14 mouse cellular contexts compared by ENCODE assay signal in the genomic region with DNA sequence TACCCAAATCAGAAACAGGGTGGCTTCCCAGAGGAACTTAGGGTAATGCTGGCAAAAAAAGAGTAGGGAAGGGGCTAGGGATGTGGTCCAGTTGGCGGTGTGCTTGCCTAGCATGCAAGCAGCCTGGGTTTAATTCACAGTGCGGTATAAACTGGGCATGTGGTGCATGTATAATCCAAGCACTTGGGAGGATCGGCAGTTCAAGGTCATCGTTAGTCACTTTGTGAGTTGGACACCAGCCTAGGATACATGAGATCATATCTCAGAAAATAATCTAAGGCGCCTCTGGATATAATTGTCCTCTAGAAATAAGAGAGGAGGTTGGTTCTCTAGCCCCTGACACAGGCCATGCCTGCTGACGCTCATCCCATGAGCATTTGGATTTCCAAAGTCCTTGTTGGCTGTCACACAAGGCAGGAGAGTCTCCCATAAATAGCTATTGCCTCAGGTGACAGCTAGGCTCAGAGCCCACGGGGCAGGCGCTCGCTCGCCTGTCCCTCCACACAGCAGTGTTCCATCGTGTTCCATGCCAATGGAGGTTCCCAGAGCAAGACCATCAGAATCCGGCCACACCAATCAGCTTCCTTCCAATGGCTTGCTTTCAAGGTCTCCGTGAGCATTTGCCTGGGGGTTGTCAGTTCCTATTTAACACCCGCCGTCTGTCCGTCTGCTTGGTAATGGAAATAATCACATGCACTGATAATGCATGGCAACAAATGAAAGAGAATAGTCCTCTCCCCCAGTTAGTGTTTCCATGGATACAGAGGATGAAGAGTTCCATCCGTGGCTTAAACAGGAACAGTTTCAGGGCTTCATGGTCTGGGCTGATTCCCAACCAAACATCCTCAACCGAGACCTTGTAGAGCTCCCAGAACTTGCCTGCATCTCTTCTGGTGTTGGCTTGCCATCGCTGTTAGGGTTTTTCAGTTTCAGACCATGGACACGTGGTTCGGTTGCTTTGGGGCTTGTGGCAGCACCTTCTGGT. TPM values are rescaled to one million over a fixed set of nuclear protein-coding genes. Genes with fewer than 3 reads are reported as not detected.
DNase-seq lines count a peak whose midpoint lies in the region; ATAC-seq and TF ChIP-seq lines count a peak whose summit lies in the region.
"Had no signal": no experiment of that assay in that cellular context is flagged by ENCODE, and none has a peak within 500 bp of the region (broad histone marks: within the 10 kb centered on the region; RNA-seq: fewer than 3 reads in every experiment).

No protein-coding gene starts in this region.

- no peak for TF ChIP-seq EP300 in CH12.LX (IDR thresholded peaks at IDR 0.05; ENCODE audit: low read length)

- H3K9ac ChIP-seq in heart, embryonic 12.5 days, result no peak overlapping the region
- H3K9ac ChIP-seq in CH12.LX (ENCODE audit: insufficient read depth, low read depth), result no peak overlapping the region
- no peak overlapping the region for H3K9ac ChIP-seq in midbrain, embryonic 13.5 days (replicated peaks)
- H3K9ac ChIP-seq: forebrain, embryonic 12.5 days; neural tube, embryonic 15.5 days had no signal

- peak; percentile 65 to 74 for DNase-seq in heart, adult 18-20 months
- DNase-seq in CH12.LX (ENCODE audit: extremely low read depth), result no peak
- DNase-seq in brain, embryonic 14.5 days (ENCODE audit: low read depth), result peak; percentile 13
- peak; percentile 39 to 57 for DNase-seq in heart, adult 9 months (ENCODE audit: low spot score in 2 of 2)
- DNase-seq in Muller cell, postnatal 12 days (ENCODE audit: inconsistent ontology term), result no peak
- no peak for DNase-seq in lung, adult 2 months
- DNase-seq: kidney, adult 18-20 months; midbrain, embryonic 14.5 days; right cerebral cortex, postnatal 25 days had no signal

- TF ChIP-seq CTCF in CH12.LX (conservative IDR thresholded peaks at IDR 0.05 in 1 of 2, IDR thresholded peaks at IDR 0.05 in 1 of 2; ENCODE audit: low read depth in 2 of 2, low read length in 2 of 2), result no peak
- TF ChIP-seq CTCF in brain, embryonic 14.5 days (IDR thresholded peaks at IDR 0.05; ENCODE audit: borderline replicate concordance, extremely low read depth, insufficient read depth, insufficient read length), result no peak
- no peak for TF ChIP-seq CTCF in lung, adult 2 months (IDR thresholded peaks at IDR 0.05; ENCODE audit: insufficient read depth, low read length)

- ATAC-seq in heart, embryonic 12.5 days (ENCODE audit: insufficient number of reproducible peaks, low FRiP score), result no peak
- no peak for ATAC-seq in midbrain, embryonic 13.5 days
- ATAC-seq: lung, postnatal 0 days had no signal

- no peak overlapping the region for H3K4me3 ChIP-seq in heart, embryonic 12.5 days
- no peak overlapping the region for H3K4me3 ChIP-seq in CH12.LX (replicated peaks in 1 of 3; ENCODE audit: low read depth in 2 of 3, low read length in 2 of 3, poor library complexity in 1 of 3)
- H3K4me3 ChIP-seq in midbrain, embryonic 13.5 days (replicated peaks), result no peak overlapping the region
- no peak overlapping the region for H3K4me3 ChIP-seq in lung, adult 2 months (replicated peaks; ENCODE audit: extremely low read depth, low read depth, low read length)
- H3K4me3 ChIP-seq: forebrain, embryonic 12.5 days; neural tube, embryonic 15.5 days had no signal

- H3K36me3 ChIP-seq in heart, embryonic 12.5 days, result no peaks in the 10 kb centered on the region
- no peaks in the 10 kb centered on the region for H3K36me3 ChIP-seq in CH12.LX (replicated peaks in 1 of 2; ENCODE audit: control insufficient read depth in 1 of 2, insufficient read depth in 1 of 2, low read length in 1 of 2)
- no peaks in the 10 kb centered on the region for H3K36me3 ChIP-seq in midbrain, embryonic 13.5 days
- H3K36me3 ChIP-seq: forebrain, embryonic 12.5 days; neural tube, embryonic 15.5 days had no signal

- no peak for TF ChIP-seq RAD21 in CH12.LX (IDR thresholded peaks at IDR 0.05; ENCODE audit: low read depth, low read length)

- 77% methylated on average over 21 of the region's 21 CpGs for WGBS in heart, embryonic 12.5 days
- 75% methylated on average over 21 of the region's 21 CpGs for WGBS in midbrain, embryonic 13.5 days
- WGBS in lung, adult 2 months, result 80% methylated on average over 21 of the region's 21 CpGs

- in situ Hi-C loops in CH12.LX (cut with MboI; ENCODE audit: low pct_ligation_motif_present, low pct_unique_long_range_greater_than_20kb, low sequenced_read_pairs), result no loop called here

- no peaks in the 10 kb centered on the region for H3K9me3 ChIP-seq in heart, embryonic 12.5 days (replicated peaks)
- no peaks in the 10 kb centered on the region for H3K9me3 ChIP-seq in CH12.LX (replicated peaks; ENCODE audit: low read length)
- H3K9me3 ChIP-seq in midbrain, embryonic 13.5 days, result no peaks in the 10 kb centered on the region
- H3K9me3 ChIP-seq: forebrain, embryonic 12.5 days; neural tube, embryonic 15.5 days had no signal

- H3K4me1 ChIP-seq in heart, embryonic 12.5 days (replicated peaks), result peaks cover 11% of the 10 kb centered on the region
- H3K4me1 ChIP-seq in CH12.LX (ENCODE audit: control insufficient read depth in 1 of 2, insufficient read depth in 2 of 2), result peaks cover 0 to 11% of the 10 kb centered on the region in 2 experiments; a peak in 2 of 4 replicates
- H3K4me1 ChIP-seq in midbrain, embryonic 13.5 days (replicated peaks), result 0 out of 2 replicates have a peak, but pooled peaks cover 3% of the 10 kb centered on the region
- H3K4me1 ChIP-seq in lung, adult 2 months (ENCODE audit: control insufficient read depth, insufficient read depth, low read length), result peaks cover 5% of the 10 kb centered on the region; the same call in 1 of the 2 replicates
- H3K4me1 ChIP-seq: forebrain, embryonic 12.5 days had no signal

- H3K27me3 ChIP-seq in heart, embryonic 12.5 days (replicated peaks), result peaks cover 5% of the 10 kb centered on the region
- peaks cover 71% of the 10 kb centered on the region for H3K27me3 ChIP-seq in CH12.LX (replicated peaks)
- no peaks in the 10 kb centered on the region for H3K27me3 ChIP-seq in midbrain, embryonic 13.5 days
- H3K27me3 ChIP-seq: forebrain, embryonic 12.5 days; neural tube, embryonic 15.5 days had no signal

- TF ChIP-seq POLR2A in CH12.LX (IDR thresholded peaks at IDR 0.05; ENCODE audit: low read depth, low read length), result no peak
- TF ChIP-seq POLR2A in brain, embryonic 14.5 days (IDR thresholded peaks at IDR 0.05; ENCODE audit: borderline replicate concordance, extremely low read depth, insufficient read depth, insufficient read length, poor library complexity, severe bottlenecking), result no peak
- TF ChIP-seq POLR2A in lung, adult 2 months (IDR thresholded peaks at IDR 0.05; ENCODE audit: borderline replicate concordance, extremely low read depth, low read depth, low read length), result no peak

- H3K79me2 ChIP-seq in CH12.LX (replicated peaks; ENCODE audit: control insufficient read depth, extremely low read depth, insufficient read depth, poor library complexity, severe bottlenecking), result no peaks in the 10 kb centered on the region

- no peak overlapping the region for H3K27ac ChIP-seq in heart, embryonic 12.5 days (ENCODE audit: poor library complexity, severe bottlenecking)
- no peak overlapping the region for H3K27ac ChIP-seq in CH12.LX (ENCODE audit: insufficient read depth, low read depth)
- H3K27ac ChIP-seq in midbrain, embryonic 13.5 days, result no peak overlapping the region
- H3K27ac ChIP-seq: forebrain, embryonic 12.5 days; neural tube, embryonic 15.5 days had no signal

- H3K4me2 ChIP-seq in heart, embryonic 12.5 days, result no peak overlapping the region
- H3K4me2 ChIP-seq in CH12.LX (ENCODE audit: insufficient read depth, low read depth, poor library complexity, severe bottlenecking), result no peak overlapping the region
- no peak overlapping the region for H3K4me2 ChIP-seq in midbrain, embryonic 13.5 days (replicated peaks)
- H3K4me2 ChIP-seq: forebrain, embryonic 12.5 days; neural tube, embryonic 15.5 days had no signal

- dilution Hi-C loops in CH12.LX (cut with MboI; ENCODE audit: extremely low pct_ligation_motif_present, extremely low pct_unique_long_range_greater_than_20kb, low sequenced_read_pairs), result no loop called here

TF ChIP-seq in CH12.LX, 34 proteins besides CTCF, POLR2A, EP300 and RAD21:
- TF ChIP-seq POLR2AphosphoS2 (IDR thresholded peaks at IDR 0.05; ENCODE audit: low read depth, low read length) (no peak), GABPA (IDR thresholded peaks at IDR 0.05; ENCODE audit: insufficient replicate concordance, low read depth, low read length) (no peak), MYC (IDR thresholded peaks at IDR 0.05; ENCODE audit: low read depth, low read length) (0 out of 2 replicates have a peak, but pooled peaks have one; percentile 20)

RNA-seq across cellular contexts. Expression of gene Col23a1, which starts 56.1 kb away (rescaled TPM):
- 1 to 10 TPM; 2.0 to 2.1 TPM for total RNA-seq in heart, adult 18-20 months (2021)
- polyA plus RNA-seq in heart, embryonic 12.5 days (2016; fragmentation: Nextera tagmentation; extraction: Ambion mirVana), result 16.4 and 18.9 TPM in 2 replicates
- total RNA-seq in CH12.LX (2012; rRNA removed) (0.08 and 0.21 TPM in 2 replicates), CH12.LX (2014; rRNA removed) (0.04 and 0.11 TPM in 2 replicates)
- polyA plus RNA-seq in CH12.LX (2012; ENCODE audit: insufficient read length, low read depth), result 0.20 and 0.38 TPM in 2 replicates
- polyA plus RNA-seq in brain, embryonic 14.5 days (2012; rRNA removed), result 4.9 and 9.2 TPM in 2 replicates
- 3.4 and 5.7 TPM in 2 replicates for polyA plus RNA-seq in midbrain, embryonic 13.5 days (2015; fragmentation: Nextera tagmentation; extraction: Ambion mirVana)
- polyA plus RNA-seq in lung, adult 2 months (2012; rRNA removed), result 17.8 and 27.1 TPM in 2 replicates

Comparison
In these comparisons a context has a peak if more than half of its experiments do, and no peak if none do; other contexts are left out.
1. DNase-seq: peak in heart, adult 18-20 months (2 of 2), brain, embryonic 14.5 days (single experiment) and heart, adult 9 months (2 of 2); none in CH12.LX (single experiment), Muller cell, postnatal 12 days (single experiment) and lung, adult 2 months (single experiment).